Mouse (Mus musculus) central nervous system, embryonic 14 days (tissue): ENCODE measurements around the gene Jmjd6. TPM values are rescaled to one million over a fixed set of nuclear protein-coding genes. Genes with fewer than 3 reads are reported as not detected.

Experiments
- polyA plus RNA-seq: library from polyadenylated mRNA; depleted of rRNA; stranded (reverse); fragments of >200 nt; gene quantifications from 2 replicates; pipeline ENCODE4 v1.2.3, GENCODE M21; 2012; rRNA removed

The Jmjd6 gene
- polyA plus RNA-seq = 56.7 and 60.6 TPM in 2 replicates

DNA sequence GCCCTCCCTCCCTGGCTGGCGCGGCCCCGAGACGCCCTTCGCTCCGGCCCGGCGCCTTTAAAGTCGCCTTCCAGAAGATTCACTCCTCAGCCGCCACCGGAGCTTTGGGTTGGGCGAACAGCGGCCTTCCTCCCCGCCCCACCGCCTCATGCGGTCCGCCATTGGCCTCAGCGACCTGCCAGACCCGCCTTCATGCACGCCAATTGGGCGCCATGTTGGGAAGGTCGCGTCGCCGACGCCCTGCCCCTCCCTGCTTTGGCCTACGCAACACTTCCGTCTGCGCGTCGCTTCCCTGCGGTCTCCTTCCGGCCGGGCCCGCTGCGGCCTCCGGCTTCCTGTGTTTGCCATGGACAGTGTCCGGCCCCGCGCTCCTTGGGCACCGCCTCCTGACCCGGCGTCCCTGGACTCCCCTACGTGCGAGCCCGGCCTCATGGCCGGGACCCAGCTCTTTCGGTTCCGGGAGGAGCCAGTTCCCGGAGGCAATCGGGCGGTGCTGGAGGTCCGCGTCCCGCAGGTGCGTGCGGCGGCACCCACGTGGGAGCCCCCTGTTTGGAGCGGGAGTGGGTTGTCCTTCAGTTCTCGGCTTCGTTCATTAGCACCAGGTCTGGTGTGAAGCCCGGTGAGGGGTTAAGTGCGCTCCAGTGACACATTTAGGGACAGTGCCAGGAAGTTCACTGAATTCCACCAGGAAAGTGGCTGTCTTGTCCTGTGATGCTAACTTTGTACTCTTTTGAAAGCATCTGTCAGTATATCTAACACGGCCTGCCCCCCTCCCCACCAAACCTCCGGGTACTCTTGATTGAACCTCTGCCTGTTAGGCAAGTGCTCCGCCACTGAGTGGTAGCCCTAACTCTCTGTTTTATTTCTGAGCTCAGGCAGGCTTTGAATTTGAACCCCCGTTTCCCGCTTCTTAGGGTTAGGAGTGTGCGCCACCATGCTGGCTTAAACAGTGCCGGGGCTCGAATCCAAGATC is at the start of gene Jmjd6, which contains the start of gene Mettl23:
Gene Jmjd6 (minus strand): TSS at position 189 of the 973 bp plus-strand sequence.
Gene Mettl23 (plus strand): TSS at position 18 of the 973 bp plus-strand sequence.

DNA sequence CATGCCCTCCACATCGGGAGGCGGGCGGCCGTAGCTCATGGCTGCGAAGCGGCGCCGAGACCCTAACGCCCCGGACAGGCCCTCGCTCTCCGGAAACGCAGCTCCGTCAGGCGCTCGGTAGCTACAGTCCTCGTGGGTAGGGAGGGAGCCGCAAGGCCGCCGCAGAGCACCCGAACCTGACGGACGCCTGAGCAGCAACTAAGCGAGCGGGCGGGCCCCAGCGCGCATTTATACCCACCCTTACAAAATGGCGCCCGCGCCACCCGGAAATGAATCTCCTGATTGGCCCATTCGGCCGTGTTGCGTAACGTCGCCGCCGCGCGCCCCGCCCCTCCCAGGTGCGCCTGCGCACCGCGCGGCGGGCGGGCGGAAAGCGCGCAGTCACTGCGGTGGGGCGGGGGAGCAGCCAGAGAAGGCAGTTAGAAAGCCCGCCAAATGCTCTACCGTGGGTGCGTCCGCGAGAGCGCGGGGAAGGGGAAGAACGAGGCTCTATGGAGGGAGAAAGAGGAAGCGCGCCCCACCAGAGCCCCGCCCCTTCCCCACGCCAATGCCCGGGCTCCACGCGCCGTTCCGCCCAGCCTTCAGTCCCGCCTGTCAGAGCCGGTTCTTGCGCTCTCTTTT is 9.8 kb upstream of the Jmjd6 start, which contains the start of gene Srsf2:
Gene Srsf2 (minus strand): TSS at position 204 of the 621 bp plus-strand sequence.

DNA sequence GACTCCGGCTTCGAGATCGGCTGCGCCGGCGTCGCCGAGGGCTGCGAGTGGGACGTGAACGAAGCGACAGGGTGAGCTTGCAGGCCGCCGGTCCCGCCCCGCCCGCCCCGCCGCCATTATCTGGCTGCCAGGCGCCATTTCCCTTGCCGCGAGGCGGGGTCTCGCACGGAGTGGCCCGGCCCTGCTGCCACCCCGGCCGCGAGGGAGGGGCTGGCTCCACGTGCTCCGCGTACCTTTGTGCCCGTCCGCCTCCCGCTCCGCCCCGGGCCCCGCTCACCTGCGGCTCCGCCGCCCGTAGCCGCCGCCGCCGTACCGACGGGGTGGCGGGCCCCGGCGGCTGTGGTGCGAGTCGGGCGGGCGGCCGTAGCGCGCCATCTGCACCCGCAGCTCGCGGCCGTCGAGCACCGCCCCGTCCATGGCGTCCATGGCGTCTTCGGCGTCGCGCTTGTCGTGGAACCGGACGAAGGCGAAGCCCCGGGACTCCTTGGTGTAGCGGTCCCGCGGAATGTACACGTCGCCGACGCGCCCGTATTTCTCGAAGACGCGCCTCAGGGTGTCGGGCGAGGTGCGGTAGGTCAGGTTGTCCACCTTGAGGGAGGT is 9.1 kb upstream of the Jmjd6 start, which contains the start of gene Mfsd11:
Gene Mfsd11 (plus strand): TSS at position 150 of the 600 bp plus-strand sequence.

DNA sequence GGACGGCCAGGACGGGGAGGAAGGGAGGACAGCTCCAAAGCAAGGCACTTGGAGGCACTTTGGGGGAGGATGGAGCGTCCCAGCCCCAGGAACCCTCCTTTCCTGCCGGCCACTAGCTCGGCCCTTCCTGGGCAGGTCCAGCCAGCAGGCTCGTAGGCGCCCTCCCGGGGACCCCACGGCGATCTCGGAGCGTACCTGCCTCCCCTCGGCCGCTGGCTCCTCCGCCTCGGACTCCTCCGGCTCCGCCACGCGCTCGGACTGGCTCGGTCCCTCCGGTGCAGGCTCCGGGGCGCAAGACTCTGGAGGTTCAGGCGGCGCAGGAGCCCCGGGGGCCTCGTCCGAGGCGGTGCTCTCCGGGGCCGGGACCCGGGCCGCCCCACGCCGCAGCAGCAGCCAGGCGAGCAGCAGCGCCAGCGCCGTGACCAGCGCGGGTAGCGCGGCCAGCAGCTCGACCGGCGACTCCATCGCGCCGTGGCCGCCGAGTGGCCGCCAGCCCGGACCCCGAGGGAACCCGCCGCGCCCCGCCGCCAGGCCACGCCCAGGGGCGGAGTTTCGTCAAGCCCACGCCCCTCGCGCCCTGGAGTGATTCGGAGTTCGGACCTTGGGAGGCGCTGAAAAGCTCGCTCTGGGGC is 15.6 kb downstream of the Jmjd6 start, which contains the start of gene Mxra7:
Gene Mxra7 (minus strand): TSS at position 513 of the 632 bp plus-strand sequence.

Other genes starting within 250 kb of the Jmjd6 start
- 2.7 and 4.4 TPM in 2 replicates for gene Rhbdf2, start 216.4 kb downstream of the Jmjd6 start, polyA plus RNA-seq
- 1.3 TPM in 2 replicates for gene Prcd, start 189.9 kb downstream of the Jmjd6 start, polyA plus RNA-seq
- gene Cygb, start 189.1 kb downstream of the Jmjd6 start, polyA plus RNA-seq = 16.4 and 18.1 TPM in 2 replicates
- gene St6galnac1, start 67.9 kb downstream of the Jmjd6 start, polyA plus RNA-seq = not detected in 2 replicates
- 17.7 and 26.6 TPM in 2 replicates for gene Mxra7, start 15.4 kb downstream of the Jmjd6 start, polyA plus RNA-seq
- gene Mettl23, start 171 bp downstream of the Jmjd6 start, polyA plus RNA-seq = 54.5 and 57.0 TPM in 2 replicates
- 35.3 and 37.5 TPM in 2 replicates for gene Mfsd11, start 9.0 kb upstream of the Jmjd6 start, polyA plus RNA-seq
- gene Srsf2, start 9.6 kb upstream of the Jmjd6 start, polyA plus RNA-seq = 693 and 739 TPM in 2 replicates
- gene Mgat5b, start 75.4 kb upstream of the Jmjd6 start, polyA plus RNA-seq = 63.5 and 77.1 TPM in 2 replicates